Mouse (Mus musculus) midbrain, embryonic 10.5 days (tissue): ENCODE data around the gene Lrrc10b. TPM values are rescaled to one million over a fixed set of nuclear protein-coding genes. Genes with fewer than 3 reads are reported as not detected.
A peak's percentile ranks its signal among the peaks of the same experiment; 100 is the strongest.

Experiments used
- DNase-seq: peaks from one replicate; pipeline ENCODE4 v3.0.0-alpha.2; 2017; ENCODE audit warnings: low spot score
- H3K27ac ChIP-seq: fragments of 300-500 bp; sonication (generic); replicated peaks from 2 replicates; pipeline ENCODE4 v1.5.1; 2016; ENCODE audit warnings: mild to moderate bottlenecking
- H3K27me3 ChIP-seq: fragments of 300-500 bp; sonication (generic); 2 replicates; pipeline ENCODE4 v1.6.1; 2016; ENCODE audit warnings: low read depth, mild to moderate bottlenecking; ENCODE audit not compliant: poor library complexity, severe bottlenecking
- H3K36me3 ChIP-seq: fragments of 300-500 bp; sonication (generic); 2 replicates; pipeline ENCODE4 v1.6.1; 2016; ENCODE audit warnings: mild to moderate bottlenecking, moderate library complexity
- H3K4me1 ChIP-seq: fragments of 300-500 bp; sonication (generic); 2 replicates; pipeline ENCODE4 v1.6.1; 2016
- H3K4me3 ChIP-seq: fragments of 300-500 bp; sonication (generic); 2 replicates; pipeline ENCODE4 v1.5.1; 2016; ENCODE audit warnings: mild to moderate bottlenecking, moderate library complexity
- H3K9me3 ChIP-seq: fragments of 300-500 bp; sonication (generic); replicated peaks from 2 replicates; pipeline ENCODE4 v1.6.1; 2016; ENCODE audit warnings: mild to moderate bottlenecking
- WGBS: fragments of 180-500 bp; shearing (Covaris S2); methylation state at CpG from one replicate; pipeline ENCODE4 v1.1.7; 2016; 5-methylcytosine and 5-hydroxymethylcytosine counted together
- polyA plus RNA-seq: library from polyadenylated mRNA; unstranded; fragments of >200 nt; fragmentation: Nextera tagmentation; extraction: Ambion mirVana; gene quantifications from 2 replicates; pipeline ENCODE4 v1.2.1, GENCODE M21; 2016

The Lrrc10b gene
- polyA plus RNA-seq, 1 experiment from 2014 or later: 0.70 TPM

DNA sequence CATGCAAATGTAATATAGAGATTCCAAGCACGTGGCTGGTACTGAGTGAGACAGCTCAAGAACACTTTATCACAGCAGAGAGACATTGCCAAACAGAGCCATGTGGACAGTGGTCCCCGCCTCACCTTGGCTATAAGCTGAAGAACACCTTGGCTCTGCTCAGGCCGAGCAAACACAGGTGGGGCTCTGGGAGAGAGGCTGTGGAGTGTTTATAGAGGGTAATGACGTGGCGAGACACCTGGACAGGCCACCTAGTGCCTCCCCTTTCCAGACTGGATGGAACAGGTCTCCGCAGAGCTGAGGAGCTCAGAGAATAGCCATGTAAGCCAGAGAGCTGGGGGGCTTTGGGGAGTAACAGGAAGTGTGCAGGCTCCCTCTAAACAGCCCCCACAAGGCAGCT lies 22.3 kb downstream of the Lrrc10b start:
- Histone ChIP-seq H3K4me1 (peaks cover 24% of the 10 kb centered on the region), H3K27ac (no peak overlapping the region), H3K36me3 (0 out of 2 replicates have a peak, but pooled peaks cover 6% of the 10 kb centered on the region), H3K27me3 (peaks cover 31% of the 10 kb centered on the region), H3K4me3 (no peak overlapping the region), H3K9me3 (no peaks in the 10 kb centered on the region)
- no peak for DNase-seq
- 83% methylated on average over 6 of the region's 6 CpGs for WGBS

DNA sequence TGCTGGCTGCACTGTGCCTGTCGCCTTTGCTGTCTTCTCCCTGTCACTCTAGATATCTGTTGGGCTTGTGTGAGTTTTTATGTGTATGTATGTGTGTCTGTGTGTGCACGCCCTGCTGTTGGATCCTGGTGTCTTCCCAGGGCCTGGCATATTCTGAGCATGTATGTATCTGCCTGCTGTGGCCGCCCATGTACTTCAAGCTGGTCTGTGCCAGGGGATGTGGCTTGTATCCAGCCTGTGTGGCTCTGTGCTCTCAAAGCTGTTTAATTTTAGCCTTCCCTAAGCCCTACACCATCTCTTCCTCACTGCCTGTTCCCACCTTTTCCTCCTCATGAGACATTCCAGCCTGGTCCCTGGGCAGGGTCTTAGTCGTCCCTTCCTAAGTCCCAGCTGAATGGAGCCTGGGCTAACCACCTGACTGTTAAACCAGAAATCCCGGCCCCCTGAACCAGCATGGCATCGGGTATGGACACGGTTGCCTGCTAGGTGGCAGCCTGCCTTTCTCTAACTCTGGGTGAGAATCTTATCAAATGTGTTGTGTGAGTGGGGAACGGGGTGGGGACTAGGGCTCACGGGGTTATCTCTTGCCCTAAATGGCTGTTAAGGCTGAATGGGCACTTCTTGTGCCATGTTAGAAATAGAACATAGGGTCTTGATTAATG lies 23.3 kb downstream of the Lrrc10b start:
- no peak for DNase-seq
- Histone ChIP-seq H3K9me3 (no peaks in the 10 kb centered on the region), H3K27me3 (peaks cover 31% of the 10 kb centered on the region), H3K27ac (no peak overlapping the region), H3K36me3 (no peaks in the 10 kb centered on the region), H3K4me1 (peaks cover 24% of the 10 kb centered on the region), H3K4me3 (no peak overlapping the region)
- 70% methylated on average over 9 of the region's 9 CpGs for WGBS

- Histone ChIP-seq H3K27me3 (peaks cover 33% of the 10 kb centered on the region), H3K4me1 (peaks cover 24% of the 10 kb centered on the region), H3K4me3 (no peak overlapping the region), H3K9me3 (no peaks in the 10 kb centered on the region), H3K27ac (0 out of 2 replicates have a peak overlapping the region, but pooled peaks have one; percentile 42), H3K36me3 (no peaks in the 10 kb centered on the region)
- WGBS: 86% methylated on average over 7 of the region's 7 CpGs
- DNase-seq: no peak
Measured at GRCm38 (mm10) chr19:10433225-10433624, 24.0 kb downstream of the Lrrc10b start.

- no peaks in the 10 kb centered on the region for H3K9me3 ChIP-seq
- no peak overlapping the region for H3K27ac ChIP-seq
- DNase-seq: no peak
- no peak overlapping the region for H3K4me3 ChIP-seq
- no peaks in the 10 kb centered on the region; the same call in 1 of the 2 replicates for H3K36me3 ChIP-seq
- H3K27me3 ChIP-seq: peaks cover 47% of the 10 kb centered on the region
- WGBS: 70% methylated on average over 4 of the region's 4 CpGs
- H3K4me1 ChIP-seq: peaks cover 28% of the 10 kb centered on the region
Measured at GRCm38 (mm10) chr19:10431841-10432240, 25.4 kb downstream of the Lrrc10b start.

GRCm38 (mm10) chr19:10431410-10431809 lies 25.9 kb downstream of the Lrrc10b start:
- peaks cover 51% of the 10 kb centered on the region for H3K27me3 ChIP-seq
- WGBS: 69% methylated on average over 3 of the region's 3 CpGs

DNA sequence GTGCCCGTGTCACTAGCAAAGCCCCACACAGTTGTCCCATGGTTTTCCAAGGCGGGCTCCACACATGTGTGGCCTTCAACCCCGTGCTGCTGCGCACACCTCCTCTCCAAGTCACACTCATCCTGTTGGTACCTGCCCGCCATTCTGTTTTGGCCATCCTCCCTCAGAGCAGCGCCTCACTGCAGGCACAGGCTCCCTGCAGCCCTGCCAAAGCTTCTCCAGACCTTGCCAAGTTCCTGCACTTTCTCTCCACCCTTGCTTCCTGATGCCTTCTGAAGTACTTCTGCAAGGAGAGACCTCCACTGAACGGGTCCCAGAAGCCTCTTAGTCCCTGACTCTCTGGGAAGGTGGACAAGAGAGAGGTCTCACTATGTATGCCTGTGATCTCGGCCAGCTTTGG lies 27.9 kb downstream of the Lrrc10b start:
- no peak overlapping the region for H3K4me3 ChIP-seq
- DNase-seq: no peak
- H3K27me3 ChIP-seq: peaks cover 58% of the 10 kb centered on the region
- no peaks in the 10 kb centered on the region; the same call in 1 of the 2 replicates for H3K36me3 ChIP-seq
- no peak overlapping the region for H3K27ac ChIP-seq
- peaks cover 53% of the 10 kb centered on the region for H3K4me1 ChIP-seq
- WGBS: 90% methylated on average over 8 of the region's 8 CpGs
- no peaks in the 10 kb centered on the region for H3K9me3 ChIP-seq

More at GRCm38 (mm10) chr19:10431410-10431809, 25.9 kb downstream of the Lrrc10b start:
- DNase-seq: no peak
- Histone ChIP-seq H3K9me3 (no peaks in the 10 kb centered on the region), H3K4me3 (no peak overlapping the region), H3K27ac (no peak overlapping the region), H3K4me1 (peaks cover 32% of the 10 kb centered on the region), H3K36me3 (no peaks in the 10 kb centered on the region; the same call in 1 of the 2 replicates)

GRCm38 (mm10) chr19:10427431-10427830 lies 29.8 kb downstream of the Lrrc10b start:
- peaks cover 63% of the 10 kb centered on the region for H3K27me3 ChIP-seq
- H3K27ac ChIP-seq: no peak overlapping the region
- 87% methylated on average over 9 of the region's 9 CpGs for WGBS
- H3K4me3 ChIP-seq: no peak overlapping the region
- DNase-seq: no peak
- no peaks in the 10 kb centered on the region; the same call in 1 of the 2 replicates for H3K36me3 ChIP-seq
- H3K4me1 ChIP-seq: peaks cover 57% of the 10 kb centered on the region
- H3K9me3 ChIP-seq: no peaks in the 10 kb centered on the region

DNA sequence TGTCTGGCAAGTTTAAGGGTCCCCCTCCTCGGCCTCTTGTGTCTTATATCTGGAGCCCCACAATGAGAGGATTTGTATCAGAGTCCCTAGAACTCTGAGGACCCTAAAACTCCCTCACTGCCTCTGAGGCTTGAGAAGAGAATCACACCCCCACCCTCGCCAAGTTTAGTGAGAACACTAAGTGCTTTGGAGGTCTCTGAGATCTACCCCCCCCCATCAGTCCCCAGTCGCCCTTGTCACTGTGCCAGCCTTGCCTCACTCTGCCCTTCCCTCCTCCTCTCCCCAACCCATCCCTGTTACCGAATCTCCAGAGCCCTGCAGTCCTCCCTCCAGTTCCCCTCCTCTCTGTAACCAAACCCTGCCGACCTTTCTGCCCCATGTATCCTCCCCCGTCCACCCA lies 30.5 kb downstream of the Lrrc10b start:
- WGBS: 70% methylated on average over 6 of the region's 6 CpGs
- peaks cover 69% of the 10 kb centered on the region for H3K27me3 ChIP-seq
- H3K4me1 ChIP-seq: peaks cover 61% of the 10 kb centered on the region
- H3K27ac ChIP-seq: peak overlapping the region; percentile 72
- no peaks in the 10 kb centered on the region; the same call in 1 of the 2 replicates for H3K36me3 ChIP-seq
- DNase-seq: no peak
- H3K4me3 ChIP-seq: no peak overlapping the region
- H3K9me3 ChIP-seq: no peaks in the 10 kb centered on the region

- H3K4me3 ChIP-seq: no peak overlapping the region
- WGBS: 39% methylated on average over 25 of the region's 25 CpGs
- peaks cover 74% of the 10 kb centered on the region for H3K27me3 ChIP-seq
- peak overlapping the region; percentile 72 for H3K27ac ChIP-seq
- DNase-seq: no peak
- H3K36me3 ChIP-seq: no peaks in the 10 kb centered on the region; the same call in 1 of the 2 replicates
- peaks cover 63% of the 10 kb centered on the region for H3K4me1 ChIP-seq
- H3K9me3 ChIP-seq: no peaks in the 10 kb centered on the region
Measured at GRCm38 (mm10) chr19:10426312-10426711, 31.0 kb downstream of the Lrrc10b start.

DNA sequence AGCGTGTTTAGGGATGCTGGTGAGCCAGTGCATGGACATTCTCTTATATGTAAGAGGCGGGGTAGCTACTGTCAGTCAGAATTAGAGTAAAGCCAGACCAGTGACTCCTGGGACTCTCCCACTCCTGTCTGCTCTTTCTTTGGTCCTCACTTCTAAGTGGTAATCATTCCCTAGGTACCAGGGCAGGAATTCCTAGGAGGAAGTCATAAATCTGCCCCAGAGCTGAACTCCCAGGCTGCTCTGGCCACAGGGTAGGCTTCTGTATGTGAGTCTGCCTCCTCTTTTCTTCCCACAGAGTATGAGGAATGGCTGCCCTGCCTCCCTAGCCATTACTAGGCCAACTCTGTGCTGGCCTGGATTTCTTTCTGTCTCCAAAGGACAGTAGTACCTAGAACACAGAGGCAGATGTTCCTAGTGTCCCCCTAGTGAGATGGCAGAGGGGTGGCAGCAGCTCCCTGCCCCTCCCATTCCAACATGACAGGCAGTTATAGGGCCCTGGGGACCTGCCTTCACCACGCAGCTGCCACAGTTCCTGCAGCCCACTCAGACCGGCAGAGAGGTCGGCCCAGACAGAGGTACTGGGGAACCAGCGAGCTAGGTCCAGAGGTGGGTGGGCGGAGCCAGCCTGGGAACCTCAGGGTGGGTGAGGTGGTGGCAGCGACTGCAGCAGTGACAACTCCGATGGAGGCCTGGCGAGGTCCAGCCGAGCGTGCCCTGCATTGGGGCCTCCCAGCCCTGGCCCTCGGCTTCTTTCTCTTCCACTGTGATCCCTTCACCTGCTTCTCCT lies 31.6 kb downstream of the Lrrc10b start:
- Histone ChIP-seq H3K4me1 (peaks cover 63% of the 10 kb centered on the region), H3K36me3 (no peaks in the 10 kb centered on the region; the same call in 1 of the 2 replicates), H3K27ac (peak overlapping the region; percentile 72), H3K9me3 (no peaks in the 10 kb centered on the region), H3K27me3 (peaks cover 79% of the 10 kb centered on the region), H3K4me3 (peak overlapping the region; percentile 20; the same call in 1 of the 2 replicates)
- 44% methylated on average over 13 of the region's 13 CpGs for WGBS
- no peak for DNase-seq

- H3K36me3 ChIP-seq: no peaks in the 10 kb centered on the region; the same call in 1 of the 2 replicates
- H3K27ac ChIP-seq: 0 out of 2 replicates have a peak overlapping the region, but pooled peaks have one; percentile 17
- 52% methylated on average over 1 of the region's 1 CpGs for WGBS
- DNase-seq: no peak
- H3K27me3 ChIP-seq: peaks cover 78% of the 10 kb centered on the region
- peaks cover 63% of the 10 kb centered on the region for H3K4me1 ChIP-seq
- H3K9me3 ChIP-seq: no peaks in the 10 kb centered on the region
- H3K4me3 ChIP-seq: no peak overlapping the region
Measured at GRCm38 (mm10) chr19:10424751-10425150, 32.5 kb downstream of the Lrrc10b start.

- peaks cover 5% of the 10 kb centered on the region; the same call in 1 of the 2 replicates for H3K36me3 ChIP-seq
- no peaks in the 10 kb centered on the region for H3K9me3 ChIP-seq
- peaks cover 75% of the 10 kb centered on the region for H3K27me3 ChIP-seq
- peak overlapping the region; percentile 79 for H3K27ac ChIP-seq
- H3K4me1 ChIP-seq: peaks cover 63% of the 10 kb centered on the region
- peak overlapping the region; percentile 50 for H3K4me3 ChIP-seq
- DNase-seq: peak; percentile 62
- WGBS: 3% methylated on average over 53 of the region's 53 CpGs
Measured at GRCm38 (mm10) chr19:10421986-10422976, 35.0 kb downstream of the Lrrc10b start.
